ENCODE assay signal across 23 mouse cellular contexts in the genomic region with DNA sequence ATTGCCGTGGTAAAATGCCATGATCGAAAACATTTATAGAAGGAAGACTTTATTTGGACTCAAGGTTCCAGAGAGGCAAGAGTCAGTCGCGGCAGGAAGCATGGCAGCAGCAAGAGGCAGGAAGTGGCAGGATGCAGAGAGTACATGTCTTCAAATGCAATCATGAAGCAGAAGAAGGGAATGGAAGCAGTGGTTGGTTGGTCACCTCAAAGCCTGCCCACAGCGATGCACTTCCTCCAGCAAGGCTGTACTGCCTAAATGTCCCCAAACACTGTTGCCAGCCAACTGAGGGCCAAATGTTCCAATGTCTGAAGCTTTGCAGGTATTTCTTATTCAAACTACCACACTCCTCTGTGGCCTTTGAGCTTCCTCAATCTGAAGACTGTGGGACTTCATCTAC. TPM values are rescaled to one million over a fixed set of nuclear protein-coding genes. Genes with fewer than 3 reads are reported as not detected.
"Had no signal": no experiment of that assay in that cellular context is flagged by ENCODE, and none has a peak within 500 bp of the region (broad histone marks: within the 10 kb centered on the region; RNA-seq: fewer than 3 reads in every experiment).

No protein-coding gene starts in this region.

- H3K4me3 ChIP-seq: limb, embryonic 10.5 days; limb, embryonic 13.5 days; liver, embryonic 12.5 days; liver, embryonic 15.5 days; lung, embryonic 15.5 days; neural tube, embryonic 12.5 days; neural tube, embryonic 15.5 days had no signal

- H3K27me3 ChIP-seq: neural tube, embryonic 12.5 days had no signal

- H3K4me1 ChIP-seq: limb, embryonic 13.5 days; liver, embryonic 12.5 days; liver, embryonic 15.5 days; lung, embryonic 15.5 days; neural tube, embryonic 12.5 days; neural tube, embryonic 15.5 days had no signal

- DNase-seq: kidney, adult 18-20 months; kidney, adult 9 months; kidney, postnatal 14 days; kidney, postnatal 4 days; liver; lung, adult 18-20 months; lung, postnatal 10 days; lung, postnatal 36 days; midbrain, embryonic 14.5 days; right cerebral cortex, adult 18-20 months; right cerebral cortex, postnatal 14 days; right cerebral cortex, postnatal 4 days; thymus, adult 2 months; thymus, postnatal 14 days; thymus, postnatal 4 days had no signal

- H3K27ac ChIP-seq: limb, embryonic 10.5 days; limb, embryonic 13.5 days; liver, embryonic 12.5 days; liver, embryonic 15.5 days; lung, embryonic 15.5 days; neural tube, embryonic 12.5 days; neural tube, embryonic 15.5 days; stomach, postnatal 0 days had no signal

- ATAC-seq: liver, embryonic 12.5 days had no signal

- H3K36me3 ChIP-seq: limb, embryonic 10.5 days; limb, embryonic 13.5 days; liver, embryonic 12.5 days; liver, embryonic 15.5 days; lung, embryonic 15.5 days; neural tube, embryonic 12.5 days; neural tube, embryonic 15.5 days had no signal

- H3K9ac ChIP-seq: limb, embryonic 13.5 days; liver, embryonic 12.5 days; liver, embryonic 15.5 days; lung, embryonic 15.5 days; neural tube, embryonic 12.5 days; neural tube, embryonic 15.5 days had no signal

- H3K9me3 ChIP-seq: limb, embryonic 10.5 days; limb, embryonic 13.5 days; liver, embryonic 12.5 days; liver, embryonic 15.5 days; lung, embryonic 15.5 days; neural tube, embryonic 12.5 days; neural tube, embryonic 15.5 days had no signal

RNA-seq across cellular contexts. Expression of gene Emx2, which starts 52.6 kb away (rescaled TPM):
- polyA plus RNA-seq: thymus, adult 2 months had no signal
